Mouse (Mus musculus) spleen, adult 2 months (tissue): ENCODE measurements around the gene Tfr2.

Experiments
- CTCF ChIP-seq: fragments of 200-500 bp; IDR thresholded peaks from 2 replicates; pipeline ENCODE4 v1.5.1; 2011; ENCODE audit warnings: mild to moderate bottlenecking, inconsistent platforms; ENCODE audit not compliant: insufficient read depth, insufficient read length, insufficient replicate concordance; ENCODE audit errors: extremely low read depth
- POLR2A ChIP-seq: fragments of 200-500 bp; IDR thresholded peaks from 2 replicates; pipeline ENCODE4 v1.6.1; 2011; ENCODE audit warnings: low read depth, low read length, inconsistent platforms

- TF ChIP-seq POLR2A, result no peak
- TF ChIP-seq CTCF, result no peak
Measured at GRCm38 (mm10) chr5:137613076-137613475, 43.4 kb downstream of the Tfr2 start.
